Comparison of ENCODE assay signal across 8 mouse cellular contexts in genomic region chr6:135525841-135526327, GRCm38 (mm10).
DNase-seq lines count a peak whose midpoint lies in the region; ATAC-seq lines count a peak whose summit lies in the region.

No protein-coding gene starts in this region.

- H3K9me3 ChIP-seq in hindbrain, embryonic 11.5 days (ENCODE audit: control insufficient read depth, low read length), result no peaks in the 10 kb centered on the region
- H3K9me3 ChIP-seq in hindbrain, embryonic 10.5 days, result no peaks in the 10 kb centered on the region
- H3K9me3 ChIP-seq in neural tube, embryonic 15.5 days (replicated peaks), result no peaks in the 10 kb centered on the region

- no peaks in the 10 kb centered on the region for H3K27me3 ChIP-seq in hindbrain, embryonic 11.5 days (ENCODE audit: control insufficient read depth, insufficient read depth, low read length)
- H3K27me3 ChIP-seq in hindbrain, embryonic 10.5 days (ENCODE audit: insufficient read depth, poor library complexity, severe bottlenecking), result no peaks in the 10 kb centered on the region
- H3K27me3 ChIP-seq in neural tube, embryonic 15.5 days (replicated peaks), result 0 out of 2 replicates have a peak, but pooled peaks cover 6% of the 10 kb centered on the region

- H3K9ac ChIP-seq in hindbrain, embryonic 11.5 days (ENCODE audit: low read depth, low read length), result no peak overlapping the region
- no peak overlapping the region for H3K9ac ChIP-seq in neural tube, embryonic 15.5 days (replicated peaks)

- no peak overlapping the region for H3K4me3 ChIP-seq in hindbrain, embryonic 11.5 days (ENCODE audit: low read depth, low read length)
- H3K4me3 ChIP-seq in hindbrain, embryonic 10.5 days, result no peak overlapping the region
- no peak overlapping the region for H3K4me3 ChIP-seq in neural tube, embryonic 15.5 days (replicated peaks)

- peak; percentile 62 for ATAC-seq in hindbrain, embryonic 11.5 days (ENCODE audit: low FRiP score)
- 0 out of 2 replicates have a peak, but pooled peaks have one; percentile 30 for ATAC-seq in granulocyte monocyte progenitor cell, adult 5-6 weeks (replicated peaks; ENCODE audit: poor library complexity, severe bottlenecking)
- ATAC-seq in neural tube, embryonic 15.5 days (ENCODE audit: low FRiP score), result peak; percentile 90

- no peak overlapping the region for H3K4me2 ChIP-seq in hindbrain, embryonic 11.5 days (replicated peaks; ENCODE audit: low read depth, low read length)
- H3K4me2 ChIP-seq in neural tube, embryonic 15.5 days, result peak overlapping the region; percentile 32; the same call in 1 of the 2 replicates

- 65% methylated on average over 5 of the region's 5 CpGs for WGBS in hindbrain, embryonic 11.5 days
- WGBS in hindbrain, embryonic 10.5 days, result 71% methylated on average over 5 of the region's 5 CpGs
- 29% methylated on average over 5 of the region's 5 CpGs for WGBS in neural tube, embryonic 15.5 days

- no peak overlapping the region for H3K27ac ChIP-seq in hindbrain, embryonic 11.5 days (ENCODE audit: low read depth, low read length)
- no peak overlapping the region for H3K27ac ChIP-seq in hindbrain, embryonic 10.5 days
- no peak overlapping the region for H3K27ac ChIP-seq in neural tube, embryonic 15.5 days (replicated peaks)

- no peaks in the 10 kb centered on the region for H3K4me1 ChIP-seq in hindbrain, embryonic 11.5 days (replicated peaks; ENCODE audit: control insufficient read depth, insufficient read depth, low read length)
- H3K4me1 ChIP-seq in hindbrain, embryonic 10.5 days (replicated peaks), result peaks cover 6% of the 10 kb centered on the region; the same call in 1 of the 2 replicates
- peaks cover 15% of the 10 kb centered on the region for H3K4me1 ChIP-seq in neural tube, embryonic 15.5 days

- DNase-seq in hindbrain, embryonic 11.5 days (ENCODE audit: low spot score), result peak; percentile 39
- DNase-seq in hindbrain, embryonic 10.5 days (ENCODE audit: low spot score), result no peak
- DNase-seq in cerebellum, adult 9-11 months, result peak; percentile 37
- peak; percentile 42 for DNase-seq in layer of hippocampus, adult 9-11 months
- DNase-seq in ovary, postnatal 36 days (ENCODE audit: low spot score), result no peak
- no peak for DNase-seq in c-Kit-positive CD71-positive TER-119-positive erythroid progenitor cells, embryonic 14.5 days (ENCODE audit: low spot score)

- H3K36me3 ChIP-seq in hindbrain, embryonic 11.5 days (ENCODE audit: control insufficient read depth, insufficient read depth, low read length), result no peaks in the 10 kb centered on the region
- H3K36me3 ChIP-seq in hindbrain, embryonic 10.5 days, result no peaks in the 10 kb centered on the region
- no peaks in the 10 kb centered on the region for H3K36me3 ChIP-seq in neural tube, embryonic 15.5 days

Comparison
In these comparisons a context has a peak if more than half of its experiments do, and no peak if none do; other contexts are left out.
1. DNase-seq: peak in hindbrain, embryonic 11.5 days (single experiment), cerebellum, adult 9-11 months (single experiment) and layer of hippocampus, adult 9-11 months (single experiment); none in hindbrain, embryonic 10.5 days (single experiment), ovary, postnatal 36 days (single experiment) and c-Kit-positive CD71-positive TER-119-positive erythroid progenitor cells, embryonic 14.5 days (single experiment).
2. ATAC-seq: peak in every context shown above with its lines; median percentile 90 in neural tube, embryonic 15.5 days; 62 in hindbrain, embryonic 11.5 days; 30 in granulocyte monocyte progenitor cell, adult 5-6 weeks.